Mouse (Mus musculus) lung, postnatal 0 days (tissue): ENCODE data around the gene Nfic. TPM values are rescaled to one million over a fixed set of nuclear protein-coding genes. Genes with fewer than 3 reads are reported as not detected.

ENCODE experiments used
- ATAC-seq: fragments of 200-750 bp; cut with Nextera tagmentation; 2 replicates; pipeline ENCODE4 v1.8.0; 2017; ENCODE audit warnings: moderate library complexity
- DNase-seq: peaks from one replicate; pipeline ENCODE4 v3.0.0-alpha.2; 2016; ENCODE audit warnings: low spot score
- H3K27ac ChIP-seq: fragments of 300-500 bp; sonication (generic); 2 replicates; pipeline ENCODE4 v1.5.1; 2014; ENCODE audit warnings: antibody characterized with exemption, mild to moderate bottlenecking, low read length, mixed read lengths
- H3K27me3 ChIP-seq: fragments of 300-500 bp; sonication (generic); replicated peaks from 2 replicates; pipeline ENCODE4 v1.6.1; 2014; ENCODE audit warnings: low read length, mixed read lengths; ENCODE audit not compliant: insufficient read depth
- H3K36me3 ChIP-seq: fragments of 300-500 bp; sonication (generic); 2 replicates; pipeline ENCODE4 v1.6.1; 2014; ENCODE audit warnings: low read length, mixed read lengths; ENCODE audit not compliant: insufficient read depth
- H3K4me1 ChIP-seq: fragments of 300-500 bp; sonication (generic); 2 replicates; pipeline ENCODE4 v1.6.1; 2014; ENCODE audit warnings: antibody characterized with exemption, low read depth, low read length, mixed read lengths; ENCODE audit not compliant: insufficient read depth
- H3K4me2 ChIP-seq: fragments of 300-500 bp; sonication (generic); replicated peaks from 2 replicates; pipeline ENCODE4 v1.6.1; 2014; ENCODE audit warnings: low read depth, mild to moderate bottlenecking, low read length, moderate library complexity, mixed read lengths
- H3K4me3 ChIP-seq: fragments of 300-500 bp; sonication (generic); 2 replicates; pipeline ENCODE4 v1.5.1; 2014; ENCODE audit warnings: low read depth, low read length
- H3K9ac ChIP-seq: fragments of 300-500 bp; sonication (generic); replicated peaks from 2 replicates; pipeline ENCODE4 v1.6.1; 2014; ENCODE audit warnings: low read depth, mild to moderate bottlenecking
- H3K9me3 ChIP-seq: fragments of 300-500 bp; sonication (generic); 2 replicates; pipeline ENCODE4 v1.6.1; 2016; ENCODE audit warnings: low read length, mixed read lengths
- CTCF ChIP-seq: IDR thresholded peaks from 2 replicates; pipeline ENCODE4 v1.5.1; 2016; ENCODE audit warnings: antibody characterized with exemption, mild to moderate bottlenecking
- EP300 ChIP-seq: IDR thresholded peaks from 2 replicates; pipeline ENCODE4 v1.6.1; 2016; ENCODE audit warnings: antibody characterized with exemption, mild to moderate bottlenecking, control low read depth
- WGBS: fragments of 180-500 bp; shearing (Covaris S2); extraction: QIAGEN DNeasy Blood & Tissue Kit; methylation state at CpG from one replicate; pipeline ENCODE4 v1.1.7; 2014; 5-methylcytosine and 5-hydroxymethylcytosine counted together
- polyA plus RNA-seq: library from polyadenylated mRNA; unstranded; fragments of >200 nt; fragmentation: Nextera tagmentation; extraction: Ambion mirVana; gene quantifications from 2 replicates; pipeline ENCODE4 v1.2.1, GENCODE M21; 2015

Nfic gene
- polyA plus RNA-seq, 1 experiment from 2014 or later, result 73.6 TPM

GRCm38 (mm10) chr10:81482533-81482889 lies 27.1 kb upstream of the Nfic start, which contains the start of gene Celf5:
Celf5 (minus strand) TSS chr10:81482709.
- peak within 1 kb of the TSS; percentile 33 for H3K4me3 ChIP-seq
- no peaks in the 10 kb centered on the region for H3K4me1 ChIP-seq
- no peak within 1 kb of the TSS for H3K27ac ChIP-seq
- WGBS, result 0% methylated on average over 32 of the region's 36 CpGs
- DNase-seq (peak; percentile 40), ATAC-seq (peak; percentile 74)
- H3K9me3 ChIP-seq, result no peaks in the 10 kb centered on the region
- TF ChIP-seq CTCF (peak; percentile 70), EP300 (no peak)
- peaks cover 3% of the 10 kb centered on the region; the same call in 1 of the 2 replicates for H3K36me3 ChIP-seq
- no peak within 1 kb of the TSS for H3K9ac ChIP-seq
- 0 out of 2 replicates have a peak, but pooled peaks cover 6% of the 10 kb centered on the region for H3K27me3 ChIP-seq
- peak within 1 kb of the TSS; percentile 69 for H3K4me2 ChIP-seq

DNA sequence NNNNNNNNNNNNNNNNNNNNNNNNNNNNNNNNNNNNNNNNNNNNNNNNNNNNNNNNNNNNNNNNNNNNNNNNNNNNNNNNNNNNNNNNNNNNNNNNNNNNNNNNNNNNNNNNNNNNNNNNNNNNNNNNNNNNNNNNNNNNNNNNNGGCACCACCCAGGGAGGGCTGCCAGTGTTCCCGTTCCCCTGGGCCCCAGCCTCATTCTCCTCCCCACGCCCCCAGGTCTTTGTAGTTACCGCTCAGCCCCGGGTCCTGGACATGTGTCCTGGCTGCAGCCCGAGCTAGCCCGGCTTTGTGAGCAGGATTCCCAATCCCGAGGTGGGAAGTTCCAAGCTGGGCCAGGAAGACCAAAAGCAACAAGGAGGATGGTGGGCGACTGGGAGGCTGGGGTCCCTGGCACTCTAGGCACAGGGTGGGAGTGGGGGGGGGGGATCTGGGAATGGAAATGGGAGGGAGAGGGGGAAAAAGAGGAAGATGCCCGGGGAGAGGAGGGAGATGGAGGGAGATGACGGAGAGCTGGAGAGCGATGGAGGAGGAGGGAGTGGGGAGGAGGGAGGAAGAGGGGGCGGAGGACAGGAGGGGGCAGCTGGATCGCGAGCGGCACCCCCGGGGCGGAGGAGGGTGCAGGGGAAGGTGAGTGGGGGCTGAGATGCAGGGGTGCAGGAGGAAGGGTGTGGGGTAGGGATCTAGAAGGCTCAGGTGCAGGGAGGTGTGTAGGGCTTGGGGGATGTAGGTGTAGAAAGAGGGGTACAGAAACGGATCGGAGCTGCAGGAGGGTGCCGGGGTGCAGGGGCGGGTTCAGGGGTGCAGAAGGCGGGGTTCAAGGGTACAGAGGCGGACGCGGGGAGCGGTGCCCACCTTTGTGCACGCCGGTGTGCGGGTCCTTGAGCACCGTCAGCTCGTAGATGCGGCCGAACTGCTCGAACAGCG lies 26.4 kb upstream of the Nfic start:
- 0 out of 2 replicates have a peak, but pooled peaks have one; percentile 3 for ATAC-seq
- H3K27ac ChIP-seq, result no peak overlapping the region
- peak overlapping the region; percentile 33 for H3K4me3 ChIP-seq
- 3% methylated on average over 31 of the region's 35 CpGs for WGBS
- H3K4me2 ChIP-seq, result peak overlapping the region; percentile 69
- no peaks in the 10 kb centered on the region for H3K36me3 ChIP-seq
- H3K4me1 ChIP-seq, result no peaks in the 10 kb centered on the region
- H3K9ac ChIP-seq, result no peak overlapping the region
- H3K27me3 ChIP-seq, result 0 out of 2 replicates have a peak, but pooled peaks cover 6% of the 10 kb centered on the region
- TF ChIP-seq EP300 (no peak), CTCF (no peak)
- no peaks in the 10 kb centered on the region for H3K9me3 ChIP-seq
- no peak for DNase-seq

DNA sequence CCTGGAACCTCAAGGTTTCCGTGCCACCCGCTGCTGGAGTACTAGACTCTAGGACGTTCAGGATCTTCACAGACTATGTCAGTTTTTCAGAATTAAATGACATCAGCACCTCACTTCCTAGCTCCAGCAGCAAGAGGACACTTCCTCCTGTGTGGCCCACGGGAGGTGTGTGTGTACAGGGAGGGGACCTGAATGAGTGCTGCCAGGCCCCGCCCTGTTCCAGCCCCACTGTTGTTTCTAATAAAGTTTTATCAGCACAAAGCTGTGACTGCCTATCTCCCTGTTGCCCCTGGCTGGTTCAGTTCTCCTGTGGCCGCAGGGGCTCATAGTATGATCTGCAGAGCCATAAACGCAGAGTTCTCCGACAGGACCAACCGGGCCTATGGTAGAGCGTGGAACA lies 19.0 kb upstream of the Nfic start:
- WGBS, result 72% methylated on average over 10 of the region's 10 CpGs
- no peak for TF ChIP-seq CTCF
- TF ChIP-seq EP300, result no peak
- peaks cover 24% of the 10 kb centered on the region for H3K27me3 ChIP-seq

DNA sequence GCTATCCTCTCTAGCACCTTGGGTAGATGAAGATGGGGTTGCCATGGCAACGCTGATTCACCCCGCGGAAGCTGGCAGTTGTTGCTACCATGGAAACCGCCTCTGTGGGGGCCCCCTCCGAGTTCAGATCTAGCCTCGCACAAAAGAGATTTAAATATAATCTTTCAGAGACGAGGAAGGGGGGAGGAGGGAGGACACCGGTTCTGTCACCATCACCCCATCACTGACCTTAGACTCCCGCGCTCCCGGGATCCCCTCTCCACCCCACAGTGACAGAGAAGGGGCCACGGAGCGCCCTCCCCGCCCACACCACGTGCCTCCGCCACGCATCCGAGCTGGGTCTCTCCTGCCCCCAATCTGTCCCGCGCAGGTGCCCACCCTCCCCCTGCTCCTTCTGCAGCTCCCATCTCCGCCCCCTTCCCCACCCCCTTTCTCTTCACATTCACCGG lies 17.6 kb upstream of the Nfic start:
- ATAC-seq (no peak), DNase-seq (no peak)
- H3K27me3 ChIP-seq, result peaks cover 24% of the 10 kb centered on the region
- no peak overlapping the region for H3K9ac ChIP-seq
- no peak overlapping the region for H3K27ac ChIP-seq
- no peaks in the 10 kb centered on the region for H3K4me1 ChIP-seq
- WGBS, result 3% methylated on average over 18 of the region's 22 CpGs
- H3K4me3 ChIP-seq, result no peak overlapping the region
- H3K9me3 ChIP-seq, result no peaks in the 10 kb centered on the region
- no peaks in the 10 kb centered on the region for H3K36me3 ChIP-seq
- H3K4me2 ChIP-seq, result no peak overlapping the region
- TF ChIP-seq EP300, result no peak
- no peak for TF ChIP-seq CTCF

More for the DNA sequence above, 19.0 kb upstream of the Nfic start:
- no peak overlapping the region for H3K9ac ChIP-seq
- H3K27ac ChIP-seq, result no peak overlapping the region
- no peaks in the 10 kb centered on the region for H3K9me3 ChIP-seq
- H3K4me1 ChIP-seq, result no peaks in the 10 kb centered on the region
- no peak for DNase-seq
- no peaks in the 10 kb centered on the region for H3K36me3 ChIP-seq
- H3K4me3 ChIP-seq, result no peak overlapping the region
- ATAC-seq, result no peak
- no peak overlapping the region for H3K4me2 ChIP-seq

DNA sequence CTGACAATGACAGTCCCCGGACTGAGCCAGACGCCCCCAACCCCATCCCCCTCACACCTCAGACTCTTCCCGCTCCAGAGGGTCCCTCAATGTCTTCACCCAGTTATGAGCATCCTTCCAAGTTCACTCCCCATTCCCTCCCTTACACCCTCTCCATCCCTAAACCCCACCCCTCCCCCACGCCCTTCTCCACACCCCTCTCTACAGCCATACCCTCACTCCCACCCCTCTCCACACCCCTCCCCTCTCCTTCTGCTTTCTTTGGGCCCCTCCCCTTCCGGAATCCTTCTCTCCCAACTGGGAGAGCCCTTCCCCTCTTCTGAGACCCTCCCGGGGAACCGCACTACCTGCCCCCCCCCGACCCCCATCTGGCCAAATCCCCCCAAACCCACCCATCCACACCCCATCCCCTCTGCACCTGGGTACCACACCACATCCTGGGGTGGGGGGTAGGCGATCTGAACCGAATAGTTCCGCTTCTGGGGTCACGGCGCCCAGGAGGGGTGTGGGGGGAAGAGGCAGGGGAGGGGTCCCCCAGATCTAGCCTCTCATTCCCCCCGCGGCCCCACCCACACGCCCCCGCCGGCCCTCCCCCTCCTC lies 17.1 kb upstream of the Nfic start:
- H3K9ac ChIP-seq, result no peak overlapping the region
- peaks cover 24% of the 10 kb centered on the region for H3K27me3 ChIP-seq
- WGBS, result 17% methylated on average over 9 of the region's 18 CpGs

GRCm38 (mm10) chr10:81470454-81470853 lies 15.0 kb upstream of the Nfic start:
- DNase-seq, result no peak
- ATAC-seq, result no peak
- H3K4me1 ChIP-seq, result no peaks in the 10 kb centered on the region
- 44% methylated on average over 18 of the region's 18 CpGs for WGBS
- no peak for TF ChIP-seq CTCF
- TF ChIP-seq EP300, result no peak
- H3K9me3 ChIP-seq, result no peaks in the 10 kb centered on the region
- peaks cover 24% of the 10 kb centered on the region for H3K27me3 ChIP-seq
- no peak overlapping the region for H3K27ac ChIP-seq
- H3K4me2 ChIP-seq, result no peak overlapping the region
- no peak overlapping the region for H3K4me3 ChIP-seq
- no peaks in the 10 kb centered on the region for H3K36me3 ChIP-seq
- no peak overlapping the region for H3K9ac ChIP-seq

More for the DNA sequence above, 17.1 kb upstream of the Nfic start:
- Histone ChIP-seq H3K4me3 (no peak overlapping the region), H3K4me2 (no peak overlapping the region), H3K4me1 (no peaks in the 10 kb centered on the region), H3K9me3 (no peaks in the 10 kb centered on the region), H3K36me3 (no peaks in the 10 kb centered on the region), H3K27ac (no peak overlapping the region)
- ATAC-seq (no peak), DNase-seq (no peak)
- TF ChIP-seq CTCF (no peak), EP300 (no peak)
